Mouse (Mus musculus) CD4-positive, CD25-positive, alpha-beta regulatory T cell, adult 9 weeks (primary cell): Measurements from ENCODE around the gene Mov10l1. TPM values are rescaled to one million over a fixed set of nuclear protein-coding genes. Genes with fewer than 3 reads are reported as not detected.

ENCODE experiments used
- polyA plus RNA-seq: library from polyadenylated mRNA; unstranded; fragments of 100-300 nt; shearing (Covaris generic); gene quantifications from one replicate; pipeline ENCODE4 v1.2.1, GENCODE M21; 2017

Gene Mov10l1
- not detected for polyA plus RNA-seq

DNA sequence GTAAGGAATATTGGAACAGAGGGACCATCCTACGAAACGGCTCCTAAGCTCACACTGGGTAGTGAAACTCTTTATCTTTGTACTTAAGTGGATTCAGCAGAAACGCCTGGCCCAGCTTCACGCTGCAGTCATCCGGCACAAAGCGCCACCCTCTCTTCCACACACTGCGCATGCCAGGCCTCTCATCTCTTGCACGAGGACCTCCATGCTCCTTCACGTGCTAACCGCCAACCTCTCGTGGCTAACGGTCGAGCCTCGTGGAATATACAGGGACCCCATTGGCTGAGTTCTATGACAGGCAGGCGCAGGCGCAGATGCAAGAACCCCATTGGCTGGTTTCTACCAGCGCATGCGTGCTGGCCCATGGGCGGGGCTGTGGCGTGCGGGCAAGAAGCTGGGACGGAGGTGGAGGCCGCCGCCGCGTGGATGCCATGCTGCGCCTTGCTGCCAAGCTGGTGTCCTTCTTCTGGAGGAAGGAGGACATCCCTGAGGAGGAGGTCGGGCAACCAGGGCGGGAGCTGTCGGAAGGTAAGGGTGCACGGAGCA lies at the start of gene Mov10l1:
Gene Mov10l1 (plus strand): TSS at position 376 of the 546 bp plus-strand sequence.

DNA sequence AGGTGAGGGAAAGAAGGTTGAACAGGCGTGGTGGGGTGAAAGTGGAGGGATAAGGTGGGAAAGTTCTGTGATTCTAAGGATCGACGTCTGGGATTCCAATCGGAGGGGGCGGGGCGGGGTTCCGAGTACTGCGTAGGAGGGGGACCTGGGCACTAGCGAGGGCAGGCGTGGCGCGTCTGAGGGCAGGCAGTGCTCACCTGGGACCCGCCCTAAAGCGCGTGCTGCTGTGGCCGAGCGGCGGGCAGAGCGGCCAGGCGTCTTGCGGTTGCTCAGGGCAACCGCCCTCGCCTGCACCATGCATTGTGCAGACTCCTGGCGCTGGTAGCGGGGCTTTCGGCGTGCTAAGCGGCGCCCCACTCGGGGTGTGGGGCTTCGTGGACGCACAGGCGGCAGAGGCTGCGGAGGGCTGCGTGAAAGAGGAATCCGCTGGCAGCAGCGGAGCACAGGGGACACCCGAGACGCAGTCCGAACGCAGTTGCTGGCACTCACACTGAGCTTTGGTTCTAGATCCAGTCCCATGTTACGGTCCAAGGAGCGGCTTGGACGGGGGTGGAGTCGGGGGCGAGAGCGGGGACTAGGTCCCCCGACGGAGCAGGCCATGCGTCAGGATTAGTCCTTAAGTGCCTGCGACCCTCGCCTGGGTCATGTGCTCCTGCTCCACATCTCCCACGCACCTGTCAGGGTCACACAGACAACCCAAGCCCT lies 28.2 kb upstream of the Mov10l1 start, which contains the start of gene Ttll8:
Gene Ttll8 (minus strand): TSS at position 51 of the 705 bp plus-strand sequence.

DNA sequence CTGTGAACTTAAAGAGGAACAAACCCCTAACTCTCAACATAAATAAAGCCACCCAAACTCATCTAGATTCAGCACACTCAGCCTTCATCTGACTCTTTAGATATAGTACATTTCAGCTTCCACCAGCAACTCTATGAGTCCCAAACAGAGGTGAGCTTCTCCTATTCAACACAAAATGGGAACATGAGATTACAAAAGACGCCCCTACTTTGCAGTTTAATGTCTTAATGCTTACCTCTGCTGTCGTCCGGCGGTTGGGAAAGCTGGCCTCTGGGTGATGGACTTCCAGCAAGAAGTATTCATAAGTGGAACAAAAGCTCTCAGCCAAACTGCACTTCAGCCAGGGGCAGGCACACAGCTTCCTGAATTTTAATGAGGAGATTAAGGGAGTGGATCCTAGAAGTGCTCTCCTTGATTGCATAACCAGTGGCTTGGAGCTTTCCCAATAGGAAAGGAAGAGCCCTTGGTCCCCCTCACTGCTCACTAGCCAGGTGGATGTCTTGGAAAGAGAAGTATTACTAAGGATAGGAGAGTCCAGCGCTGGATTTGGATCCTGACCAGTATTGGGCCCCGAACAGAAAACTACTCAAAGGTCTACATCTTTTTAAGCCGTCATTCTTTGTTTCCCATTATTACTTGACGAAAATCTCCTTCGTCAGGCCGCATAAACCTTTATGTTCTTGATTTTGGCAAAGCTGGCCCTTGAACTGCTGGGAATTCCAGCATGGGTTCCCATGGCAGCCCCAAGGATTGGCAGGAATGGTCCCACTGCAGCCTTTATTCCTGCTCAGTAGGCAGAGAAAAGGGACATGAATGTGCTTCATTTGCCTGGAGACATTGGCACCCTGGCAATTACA lies 4.2 kb upstream of the Mov10l1 start, which contains the start of gene Mlc1:
Gene Mlc1 (minus strand): TSS at position 727 of the 857 bp plus-strand sequence.

DNA sequence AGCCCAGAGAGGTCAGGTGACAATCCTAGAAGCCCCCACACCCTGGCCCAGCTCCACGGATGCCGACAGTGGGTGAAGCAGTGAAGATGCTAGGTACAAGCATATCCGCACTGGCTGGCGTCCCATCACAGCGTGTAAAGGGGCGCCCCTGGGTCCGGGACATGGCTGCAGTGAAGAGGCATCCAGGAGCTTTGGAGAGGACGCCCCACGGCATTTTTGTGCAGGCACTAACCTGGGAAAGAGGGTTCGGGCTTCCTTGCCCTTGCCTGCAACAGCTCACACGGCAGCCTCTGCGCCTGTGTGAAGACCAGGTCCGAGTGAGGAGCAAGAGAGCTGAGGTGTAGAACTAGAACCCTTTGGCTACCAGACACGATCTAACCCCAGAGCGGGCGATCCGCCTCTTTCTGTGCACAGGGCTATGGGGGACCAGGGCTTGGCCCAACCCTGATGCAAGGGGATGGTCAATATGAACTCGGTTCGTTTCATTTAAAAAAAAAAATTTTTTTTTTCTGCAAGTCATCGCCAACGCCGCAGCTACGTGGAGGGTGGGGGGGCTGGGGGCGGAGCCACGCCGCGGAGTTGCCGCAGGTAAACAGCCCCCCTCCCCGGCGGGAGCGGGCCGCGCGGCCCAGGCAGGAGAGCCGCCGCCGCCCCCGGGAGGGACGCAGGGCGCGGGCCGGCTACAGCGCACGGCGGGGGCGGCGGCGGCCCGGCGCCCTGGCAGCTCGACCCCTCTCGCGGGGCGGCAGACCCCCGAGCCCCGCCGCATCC lies 76.6 kb downstream of the Mov10l1 start, which contains the start of gene Panx2:
Gene Panx2 (plus strand): TSS at position 574 of the 771 bp plus-strand sequence.

DNA sequence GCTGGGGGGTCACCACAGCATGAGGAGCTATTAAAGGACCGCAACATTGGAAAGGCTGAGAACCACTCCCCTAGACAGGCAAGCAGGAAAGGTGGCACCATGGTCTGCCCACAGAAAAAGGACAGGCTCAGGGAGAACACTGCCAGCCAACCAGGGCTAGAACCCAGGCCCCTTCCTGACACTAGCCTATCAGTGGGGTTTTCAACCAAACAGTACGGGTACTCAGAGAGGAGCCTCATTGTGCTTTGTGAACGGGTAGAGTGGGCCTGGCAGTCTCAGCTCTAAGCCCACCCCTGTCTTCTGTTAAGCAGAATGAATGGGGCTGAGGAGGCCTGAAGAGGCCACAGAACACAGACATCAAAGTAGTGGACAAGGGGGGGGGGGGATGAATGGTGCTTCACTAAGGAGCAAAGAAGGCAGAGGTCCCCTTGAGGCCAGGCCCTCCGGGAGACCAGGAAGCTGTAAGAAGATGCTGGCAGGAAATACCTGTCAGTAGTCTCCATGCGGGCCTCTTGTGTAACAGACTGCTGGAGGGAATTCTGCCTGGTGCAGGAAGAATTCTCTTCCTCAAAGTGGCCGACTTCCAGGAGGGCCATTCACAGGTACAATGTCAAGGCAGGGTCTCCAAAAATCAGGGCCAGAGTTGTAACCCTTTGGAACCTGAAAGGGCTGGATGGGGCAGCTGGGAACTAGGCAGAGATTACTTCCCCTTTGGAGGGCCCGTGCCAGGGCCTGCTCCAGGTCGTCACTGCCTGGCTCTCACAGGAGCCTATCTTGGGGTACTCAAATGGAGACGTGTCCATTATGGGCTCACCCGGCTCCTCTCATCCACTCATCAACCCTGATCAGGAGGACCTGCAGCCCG lies 92.1 kb downstream of the Mov10l1 start, which contains the start of gene Trabd:
Gene Trabd (plus strand): TSS at position 512 of the 865 bp plus-strand sequence.

DNA sequence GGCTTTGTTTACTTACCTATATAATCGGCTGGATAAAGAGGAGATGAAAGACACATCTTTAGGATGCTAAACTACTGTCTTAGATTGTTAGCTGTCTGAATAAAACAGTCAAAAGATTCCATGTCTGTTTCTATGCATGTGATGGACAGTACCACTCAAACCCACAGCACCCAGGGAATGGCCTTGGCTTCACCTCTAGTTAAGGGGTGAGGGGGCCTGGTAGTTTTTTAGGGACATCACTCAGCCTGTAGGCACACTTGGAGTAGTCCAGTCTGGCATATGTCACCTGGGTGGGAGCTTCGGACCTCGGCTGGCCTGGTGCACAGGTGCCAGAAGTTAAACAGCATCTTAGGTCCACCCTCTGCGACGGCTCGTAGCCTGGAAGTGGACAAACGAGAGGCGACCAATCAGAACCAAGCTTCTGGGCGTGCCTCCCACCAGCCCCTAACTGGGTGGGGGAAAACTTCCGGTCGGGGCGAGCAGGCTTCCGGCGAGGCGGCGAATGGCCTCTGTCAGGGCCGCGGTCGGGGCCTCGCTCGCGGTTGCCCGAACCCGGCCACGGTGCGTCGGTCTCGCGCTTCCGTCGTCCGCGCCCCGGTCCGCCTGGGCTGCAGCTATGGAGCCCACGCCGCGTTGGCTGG lies 106.0 kb downstream of the Mov10l1 start, which contains the start of gene Selenoo:
Gene Selenoo (plus strand): TSS at position 478 of the 641 bp plus-strand sequence.

Other genes with a start within 250 kb of the Mov10l1 start
- 11.6 TPM for gene Brd1, start 248.7 kb upstream of the Mov10l1 start, polyA plus RNA-seq
- 2.9 TPM for gene Zbed4, start 231.2 kb upstream of the Mov10l1 start, polyA plus RNA-seq
- 17.5 TPM for gene Alg12, start 163.6 kb upstream of the Mov10l1 start, polyA plus RNA-seq
- 11.9 TPM for gene Creld2, start 163.3 kb upstream of the Mov10l1 start, polyA plus RNA-seq
- gene Pim3, start 120.7 kb upstream of the Mov10l1 start, polyA plus RNA-seq, result 4.1 TPM
- not detected for gene Ttll8, start 28.5 kb upstream of the Mov10l1 start, polyA plus RNA-seq
- gene Mlc1, start 3.9 kb upstream of the Mov10l1 start, polyA plus RNA-seq, result not detected
- gene Panx2, start 76.8 kb downstream of the Mov10l1 start, polyA plus RNA-seq, result not detected
- 48.7 TPM for gene Trabd, start 92.2 kb downstream of the Mov10l1 start, polyA plus RNA-seq
- gene Selenoo, start 106.2 kb downstream of the Mov10l1 start, polyA plus RNA-seq, result 4.5 TPM
- 34.3 TPM for gene Tubgcp6, start 140.2 kb downstream of the Mov10l1 start, polyA plus RNA-seq
- 65.7 TPM for gene Hdac10, start 145.8 kb downstream of the Mov10l1 start, polyA plus RNA-seq
- 5.4 TPM for gene Mapk12, start 157.8 kb downstream of the Mov10l1 start, polyA plus RNA-seq
- gene Mapk11, start 166.7 kb downstream of the Mov10l1 start, polyA plus RNA-seq, result 46.0 TPM
- 4.4 TPM for gene Plxnb2, start 197.9 kb downstream of the Mov10l1 start, polyA plus RNA-seq
- 30.5 TPM for gene Dennd6b, start 213.6 kb downstream of the Mov10l1 start, polyA plus RNA-seq
- 5.8 TPM for gene Ppp6r2, start 228.6 kb downstream of the Mov10l1 start, polyA plus RNA-seq